22 mouse cellular contexts compared by ENCODE assay signal in genomic region chr4:102688378-102688777, GRCm38 (mm10). TPM values are rescaled to one million over a fixed set of nuclear protein-coding genes. Genes with fewer than 3 reads are reported as not detected.
A peak's percentile ranks its signal among the peaks of the same experiment; 100 is the strongest.
DNase-seq lines count a peak whose midpoint lies in the region; ATAC-seq lines count a peak whose summit lies in the region.
"Had no signal": no experiment of that assay in that cellular context is flagged by ENCODE, and none has a peak within 500 bp of the region (broad histone marks: within the 10 kb centered on the region; RNA-seq: fewer than 3 reads in every experiment).

No protein-coding gene starts in this region.

- intact Hi-C loops in heart, postnatal 36 days (cut with DNase I), result no loop called here

- WGBS in heart, embryonic 11.5 days (ENCODE audit: insufficient replicate concordance), result 53% methylated on average over 4 of the region's 4 CpGs

- ATAC-seq in common myeloid progenitor, adult 5-6 weeks (replicated peaks; ENCODE audit: low read depth, poor library complexity, severe bottlenecking), result peak; percentile 15; the same call in 1 of the 2 replicates
- ATAC-seq in granulocyte monocyte progenitor cell, adult 5-6 weeks (replicated peaks; ENCODE audit: poor library complexity, severe bottlenecking), result peak; percentile 71
- ATAC-seq in megakaryocyte, adult 5-6 weeks (ENCODE audit: poor library complexity, severe bottlenecking), result peak; percentile 74
- ATAC-seq in megakaryocyte progenitor cell, adult 5-6 weeks (replicated peaks; ENCODE audit: poor library complexity), result peak; percentile 31; the same call in 1 of the 2 replicates
- no peak for ATAC-seq in heart, embryonic 11.5 days (replicated peaks; ENCODE audit: insufficient number of reproducible peaks, low FRiP score, low TSS enrichment)
- ATAC-seq: activated CD4-positive, CD25-positive, alpha-beta regulatory T cell, adult 4 months; CD4-positive, CD25-positive, alpha-beta regulatory T cell, adult 4 months; Patski had no signal

- peaks cover 2% of the 10 kb centered on the region; the same call in 1 of the 2 replicates for H3K9me3 ChIP-seq in heart, embryonic 11.5 days (replicated peaks; ENCODE audit: control insufficient read depth, low read length)

- H3K4me2 ChIP-seq in heart, embryonic 11.5 days, result no peak overlapping the region

- no peak overlapping the region for H3K27ac ChIP-seq in heart, embryonic 11.5 days (ENCODE audit: low read depth, low read length)

- H3K9ac ChIP-seq in heart, embryonic 11.5 days (ENCODE audit: low read depth, low read length), result no peak overlapping the region

- no peaks in the 10 kb centered on the region for H3K27me3 ChIP-seq in heart, embryonic 11.5 days (ENCODE audit: control insufficient read depth, insufficient read depth, low read length)
- H3K27me3 ChIP-seq: CH12.LX, Patski had no signal

- no peaks in the 10 kb centered on the region for H3K36me3 ChIP-seq in heart, embryonic 11.5 days (ENCODE audit: control insufficient read depth, insufficient read depth, low read length)
- H3K36me3 ChIP-seq: G1E had no signal

- DNase-seq in heart, postnatal 36 days, result no peak
- no peak for DNase-seq in layer of hippocampus, postnatal 10 days (ENCODE audit: low spot score in 2 of 2)
- DNase-seq in thymus, postnatal 4 days, result no peak
- DNase-seq: adrenal gland, adult 2 months; adrenal gland, adult 8-10 months; adrenal gland, postnatal 10 days; adrenal gland, postnatal 14 days; adrenal gland, postnatal 25 days; adrenal gland, postnatal 36 days; B cell, adult 2 months; cerebellum, adult 11 months; cerebellum, adult 11-12 months had no signal

- no peak overlapping the region for H3K4me3 ChIP-seq in heart, embryonic 11.5 days (ENCODE audit: low read depth, low read length)

- no peaks in the 10 kb centered on the region for H3K4me1 ChIP-seq in heart, embryonic 11.5 days (ENCODE audit: control insufficient read depth, insufficient read depth, low read length)

RNA-seq across cellular contexts. Expression of gene Sgip1, which starts 52.7 kb away (rescaled TPM):
- 1.0 and 1.5 TPM in 2 replicates for total RNA-seq in common myeloid progenitor, adult 5-6 weeks (2017)
- 3.4 and 9.2 TPM in 2 replicates for total RNA-seq in granulocyte monocyte progenitor cell, adult 5-6 weeks (2014; fragmentation: Nextera tagmentation)
- 10.4 and 17.0 TPM in 2 replicates for total RNA-seq in granulocyte monocyte progenitor cell, adult 5-6 weeks (2017)
- total RNA-seq in megakaryocyte, adult 5-6 weeks (2015), result 0.85 and 2.0 TPM in 2 replicates
- 1.3 and 2.3 TPM in 2 replicates for total RNA-seq in megakaryocyte, adult 5-6 weeks (2017)
- 4.2 and 4.6 TPM in 2 replicates for total RNA-seq in megakaryocyte progenitor cell, adult 5-6 weeks (2015)
- total RNA-seq in megakaryocyte progenitor cell, adult 5-6 weeks (2017), result 4.2 and 5.3 TPM in 2 replicates
- total RNA-seq in heart, postnatal 36 days (2021), result under 1 TPM; 0.76 to 0.83 TPM
- 100 to 1,000 TPM; 235 to 256 TPM for total RNA-seq in layer of hippocampus, postnatal 10 days (2021)
- 1.5 and 3.2 TPM in 2 replicates for polyA plus RNA-seq in heart, embryonic 11.5 days (2014; fragmentation: Nextera tagmentation; extraction: Ambion mirVana)
- polyA plus RNA-seq: G1E had no signal

Comparison
In these comparisons a context has a peak if more than half of its experiments do, and no peak if none do; other contexts are left out.
1. RNA of gene Sgip1, which starts 52.7 kb away (total RNA-seq): 235 to 256 TPM in layer of hippocampus, postnatal 10 days; 3.4 to 17.0 TPM in granulocyte monocyte progenitor cell, adult 5-6 weeks, 4.2 to 5.3 TPM in megakaryocyte progenitor cell, adult 5-6 weeks, 0.85 to 2.3 TPM in megakaryocyte, adult 5-6 weeks, 1.0 to 1.5 TPM in common myeloid progenitor, adult 5-6 weeks and 0.76 to 0.83 TPM in heart, postnatal 36 days; every median in the first group is over 10 times any median in the second.